Mouse (Mus musculus): ENCODE measurements around the gene Fam71e1.

The Fam71e1 gene

GRCm38 (mm10) chr7:44525126-44525832 lies 28.9 kb downstream of the Fam71e1 start:
- H3K36me3 ChIP-seq (ENCODE audit: insufficient read depth, low read length), result no peaks in the 10 kb centered on the region
- no peaks in the 10 kb centered on the region for H3K9me3 ChIP-seq (ENCODE audit: low read length)
- H3K27me3 ChIP-seq (ENCODE audit: insufficient read depth, low read length), result peaks cover 35% of the 10 kb centered on the region
- peak overlapping the region; percentile 71 for H3K4me3 ChIP-seq (replicated peaks; ENCODE audit: low read length)
- H3K4me1 ChIP-seq (replicated peaks; ENCODE audit: low read depth, low read length), result peaks cover 88% of the 10 kb centered on the region
- no peak for TF ChIP-seq NANOG (IDR thresholded peaks at IDR 0.05; ENCODE audit: borderline replicate concordance, low read length)
- no peak for TF ChIP-seq POU5F1 (IDR thresholded peaks at IDR 0.05; ENCODE audit: borderline replicate concordance, low read length)
- TF ChIP-seq CTCF (conservative IDR thresholded peaks at IDR 0.05; ENCODE audit: low read length), result no peak

DNA sequence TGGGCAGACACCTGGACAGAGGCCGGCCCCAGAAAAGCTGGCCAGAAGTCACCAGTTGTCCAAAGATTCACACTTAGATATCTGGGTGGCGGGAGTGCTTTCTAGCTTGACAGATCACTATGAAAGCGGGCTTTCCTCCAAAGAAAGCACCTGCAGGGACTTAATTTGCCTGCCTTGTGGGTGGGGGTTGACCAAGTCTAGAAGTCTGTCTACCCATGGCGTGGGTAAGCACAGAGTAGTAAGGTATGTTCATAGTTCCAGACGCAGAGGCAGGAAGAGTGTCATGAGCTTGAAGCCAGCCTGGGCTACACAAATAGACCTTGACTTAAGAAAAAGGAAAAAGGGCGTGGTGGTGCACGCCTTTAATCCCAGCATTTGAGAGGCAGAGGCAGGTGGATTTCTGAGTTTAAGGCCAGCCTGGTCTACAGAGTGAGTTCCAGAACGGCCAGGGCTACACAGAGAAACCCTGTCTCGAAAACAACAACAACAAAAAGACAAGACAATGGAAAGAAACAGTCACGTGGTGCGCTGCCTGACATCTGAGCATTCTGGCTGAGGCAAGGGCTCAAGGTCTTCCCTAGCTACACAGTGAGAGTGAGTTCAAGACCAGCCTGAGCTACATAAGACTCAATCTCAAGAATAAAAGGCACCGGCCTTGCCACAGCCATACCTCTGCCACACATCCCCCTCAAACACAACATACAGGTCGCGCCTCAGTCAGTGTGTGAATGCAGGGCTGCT lies 30.2 kb downstream of the Fam71e1 start:
- no peak for TF ChIP-seq POU5F1 (IDR thresholded peaks at IDR 0.05; ENCODE audit: borderline replicate concordance, low read length)
- Histone ChIP-seq H3K4me3 (replicated peaks; ENCODE audit: low read length) (peak overlapping the region; percentile 60), H3K4me1 (replicated peaks; ENCODE audit: low read depth, low read length) (peaks cover 98% of the 10 kb centered on the region), H3K27me3 (ENCODE audit: insufficient read depth, low read length) (peaks cover 30% of the 10 kb centered on the region), H3K9me3 (ENCODE audit: low read length) (no peaks in the 10 kb centered on the region), H3K36me3 (ENCODE audit: insufficient read depth, low read length) (no peaks in the 10 kb centered on the region)

DNA sequence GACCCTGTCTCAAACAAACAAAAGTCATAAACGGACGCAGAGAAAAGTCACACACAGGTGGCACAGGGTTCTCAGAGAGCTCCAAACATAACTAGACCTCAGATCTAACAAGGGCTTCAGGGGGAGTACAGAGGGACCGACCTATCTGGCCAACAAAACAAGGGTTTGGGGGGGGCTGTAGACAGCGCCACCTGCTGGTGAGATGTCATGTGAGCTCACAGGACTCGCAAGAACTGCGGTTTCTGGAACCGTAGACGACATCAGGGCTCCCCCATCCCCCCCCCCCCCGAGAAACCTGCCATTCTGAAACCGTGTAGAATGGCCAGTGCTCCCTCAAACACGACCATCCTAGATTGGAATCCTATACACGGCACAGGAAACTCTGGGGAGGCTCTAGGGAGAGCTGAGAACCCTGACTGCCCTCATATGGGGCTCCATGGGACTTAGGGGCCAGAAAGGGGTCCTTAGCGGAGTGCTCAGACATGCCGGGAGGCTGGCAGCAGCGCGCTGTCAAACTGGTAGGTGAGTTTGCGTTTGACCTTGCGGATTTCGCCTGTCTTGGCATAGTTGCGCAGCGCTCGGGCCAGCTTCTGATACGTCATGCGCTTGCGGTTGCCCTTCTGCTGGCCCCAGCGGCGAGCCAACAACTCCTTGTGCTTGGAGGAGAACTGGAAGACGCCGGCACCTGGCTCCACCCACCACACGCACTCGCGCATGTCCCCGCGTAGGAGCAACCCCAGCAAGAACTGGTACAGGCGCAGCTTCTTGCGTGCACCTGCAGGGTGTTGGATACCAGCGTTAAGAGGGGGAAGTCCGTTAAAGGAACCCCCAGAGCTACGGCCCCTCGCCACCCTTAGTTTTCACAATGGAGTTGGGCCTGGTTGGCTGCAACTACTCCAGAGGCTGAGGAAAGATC lies 31.4 kb downstream of the Fam71e1 start:
- Histone ChIP-seq H3K9me3 (ENCODE audit: low read length) (no peaks in the 10 kb centered on the region), H3K4me3 (replicated peaks; ENCODE audit: low read length) (peak overlapping the region; percentile 72), H3K36me3 (ENCODE audit: insufficient read depth, low read length) (peaks cover 11% of the 10 kb centered on the region), H3K4me1 (replicated peaks; ENCODE audit: low read depth, low read length) (peaks cover 100% of the 10 kb centered on the region), H3K27me3 (ENCODE audit: insufficient read depth, low read length) (peaks cover 21% of the 10 kb centered on the region)
- TF ChIP-seq POU5F1 (IDR thresholded peaks at IDR 0.05; ENCODE audit: borderline replicate concordance, low read length) (no peak), CTCF (conservative IDR thresholded peaks at IDR 0.05; ENCODE audit: low read length) (peak; percentile 56)

GRCm38 (mm10) chr7:44529518-44529917 lies 33.1 kb downstream of the Fam71e1 start:
- peaks cover 11% of the 10 kb centered on the region; the same call in 1 of the 2 replicates for H3K27me3 ChIP-seq (ENCODE audit: insufficient read depth, low read length)
- TF ChIP-seq NANOG (IDR thresholded peaks at IDR 0.05; ENCODE audit: borderline replicate concordance, low read length) (no peak), POU5F1 (IDR thresholded peaks at IDR 0.05; ENCODE audit: borderline replicate concordance, low read length) (no peak), CTCF (conservative IDR thresholded peaks at IDR 0.05; ENCODE audit: low read length) (no peak)
- H3K9me3 ChIP-seq (ENCODE audit: low read length), result no peaks in the 10 kb centered on the region

GRCm38 (mm10) chr7:44530507-44530906 lies 34.1 kb downstream of the Fam71e1 start:
- TF ChIP-seq NANOG (IDR thresholded peaks at IDR 0.05; ENCODE audit: borderline replicate concordance, low read length) (no peak), CTCF (conservative IDR thresholded peaks at IDR 0.05; ENCODE audit: low read length) (no peak), POU5F1 (IDR thresholded peaks at IDR 0.05; ENCODE audit: borderline replicate concordance, low read length) (no peak)
- peaks cover 100% of the 10 kb centered on the region for H3K4me1 ChIP-seq (replicated peaks; ENCODE audit: low read depth, low read length)
- no peak overlapping the region for H3K4me3 ChIP-seq (replicated peaks; ENCODE audit: low read length)
- peaks cover 11% of the 10 kb centered on the region; the same call in 1 of the 2 replicates for H3K27me3 ChIP-seq (ENCODE audit: insufficient read depth, low read length)
- peaks cover 38% of the 10 kb centered on the region for H3K36me3 ChIP-seq (ENCODE audit: insufficient read depth, low read length)
- H3K9me3 ChIP-seq (ENCODE audit: low read length), result no peaks in the 10 kb centered on the region

More at GRCm38 (mm10) chr7:44529518-44529917, 33.1 kb downstream of the Fam71e1 start:
- Histone ChIP-seq H3K4me1 (replicated peaks; ENCODE audit: low read depth, low read length) (peaks cover 100% of the 10 kb centered on the region), H3K4me3 (replicated peaks; ENCODE audit: low read length) (peak overlapping the region; percentile 72; the same call in 1 of the 2 replicates), H3K36me3 (ENCODE audit: insufficient read depth, low read length) (peaks cover 28% of the 10 kb centered on the region)

- Histone ChIP-seq H3K4me1 (replicated peaks; ENCODE audit: low read depth, low read length) (peaks cover 100% of the 10 kb centered on the region), H3K4me3 (replicated peaks; ENCODE audit: low read length) (no peak overlapping the region; the same call in 1 of the 2 replicates), H3K9me3 (ENCODE audit: low read length) (no peaks in the 10 kb centered on the region), H3K27me3 (ENCODE audit: insufficient read depth, low read length) (peaks cover 11% of the 10 kb centered on the region; the same call in 1 of the 2 replicates), H3K36me3 (ENCODE audit: insufficient read depth, low read length) (peaks cover 45% of the 10 kb centered on the region)
- TF ChIP-seq CTCF (conservative IDR thresholded peaks at IDR 0.05; ENCODE audit: low read length), result no peak
- no peak for TF ChIP-seq NANOG (IDR thresholded peaks at IDR 0.05; ENCODE audit: borderline replicate concordance, low read length)
- no peak for TF ChIP-seq POU5F1 (IDR thresholded peaks at IDR 0.05; ENCODE audit: borderline replicate concordance, low read length)
Observed at GRCm38 (mm10) chr7:44531207-44531606, 34.8 kb downstream of the Fam71e1 start.

GRCm38 (mm10) chr7:44531946-44532732 lies 35.8 kb downstream of the Fam71e1 start, which contains the start of gene Spib:
Gene Spib, minus strand, starts transcription at chr7:44532071.
- peaks cover 100% of the 10 kb centered on the region for H3K4me1 ChIP-seq (replicated peaks; ENCODE audit: low read depth, low read length)
- peaks cover 11% of the 10 kb centered on the region; the same call in 1 of the 2 replicates for H3K27me3 ChIP-seq (ENCODE audit: insufficient read depth, low read length)
- TF ChIP-seq POU5F1 (IDR thresholded peaks at IDR 0.05; ENCODE audit: borderline replicate concordance, low read length) (no peak), CTCF (conservative IDR thresholded peaks at IDR 0.05; ENCODE audit: low read length) (no peak), NANOG (IDR thresholded peaks at IDR 0.05; ENCODE audit: borderline replicate concordance, low read length) (no peak)
- peak within 1 kb of the TSS; percentile 59 for H3K4me3 ChIP-seq (replicated peaks; ENCODE audit: low read length)
- H3K36me3 ChIP-seq (ENCODE audit: insufficient read depth, low read length), result peaks cover 55% of the 10 kb centered on the region
- H3K9me3 ChIP-seq (ENCODE audit: low read length), result no peaks in the 10 kb centered on the region
